Mouse (Mus musculus) limb, embryonic 10.5 days (tissue): ENCODE data around the gene Sh2b3. TPM values are rescaled to one million over a fixed set of nuclear protein-coding genes. Genes with fewer than 3 reads are reported as not detected.
A peak's percentile ranks its signal among the peaks of the same experiment; 100 is the strongest.
"Not testable (repeated sequence)": the region's sequence is repeated elsewhere in the genome, so short reads cannot be mapped to it uniquely, and the experiment has no call there.

Experiments
- DNase-seq: peaks from one replicate; pipeline ENCODE4 v3.0.0-alpha.2; 2017; ENCODE audit warnings: low spot score
- H3K27ac ChIP-seq: fragments of 300-500 bp; sonication (generic); 2 replicates; pipeline ENCODE4 v1.5.1; 2016; ENCODE audit warnings: mild to moderate bottlenecking
- H3K27me3 ChIP-seq: fragments of 300-500 bp; sonication (generic); 2 replicates; pipeline ENCODE4 v1.6.1; 2016; ENCODE audit warnings: low read depth, mild to moderate bottlenecking; ENCODE audit not compliant: poor library complexity, severe bottlenecking
- H3K36me3 ChIP-seq: fragments of 300-500 bp; sonication (generic); 2 replicates; pipeline ENCODE4 v1.6.1; 2016; ENCODE audit warnings: mild to moderate bottlenecking, moderate library complexity
- H3K4me1 ChIP-seq: fragments of 300-500 bp; sonication (generic); 2 replicates; pipeline ENCODE4 v1.6.1; 2016
- H3K4me3 ChIP-seq: fragments of 300-500 bp; sonication (generic); 2 replicates; pipeline ENCODE4 v1.5.1; 2016; ENCODE audit warnings: mild to moderate bottlenecking, moderate library complexity
- H3K9me3 ChIP-seq: fragments of 300-500 bp; sonication (generic); replicated peaks from 2 replicates; pipeline ENCODE4 v1.6.1; 2016; ENCODE audit warnings: mild to moderate bottlenecking
- WGBS: fragments of 180-500 bp; shearing (Covaris S2); methylation state at CpG from one replicate; pipeline ENCODE4 v1.1.7; 2016; 5-methylcytosine and 5-hydroxymethylcytosine counted together
- polyA plus RNA-seq: library from polyadenylated mRNA; unstranded; fragments of >200 nt; fragmentation: Nextera tagmentation; extraction: Ambion mirVana; gene quantifications from 2 replicates; pipeline ENCODE4 v1.2.1, GENCODE M21; 2016

Sh2b3 gene
- polyA plus RNA-seq, 1 experiment from 2014 or later = 10.9 TPM

GRCm38 (mm10) chr5:121856740-121857139 is 19.3 kb upstream of the Sh2b3 start:
- Histone ChIP-seq H3K27ac (no peak overlapping the region), H3K4me3 (no peak overlapping the region), H3K4me1 (0 out of 2 replicates have a peak, but pooled peaks cover under 1% of the 10 kb centered on the region), H3K27me3 (no peaks in the 10 kb centered on the region), H3K9me3 (peaks cover 3% of the 10 kb centered on the region; the same call in 1 of the 2 replicates), H3K36me3 (peaks cover 79% of the 10 kb centered on the region)
- DNase-seq = no peak
- WGBS = 86% methylated on average over 11 of the region's 11 CpGs

GRCm38 (mm10) chr5:121854768-121855167 is 17.3 kb upstream of the Sh2b3 start:
- no peak overlapping the region for H3K4me3 ChIP-seq
- 91% methylated on average over 10 of the region's 10 CpGs for WGBS
- H3K36me3 ChIP-seq = peaks cover 81% of the 10 kb centered on the region
- H3K9me3 ChIP-seq = no peaks in the 10 kb centered on the region
- no peak overlapping the region for H3K27ac ChIP-seq
- DNase-seq = no peak
- peaks cover 20% of the 10 kb centered on the region for H3K4me1 ChIP-seq
- no peaks in the 10 kb centered on the region for H3K27me3 ChIP-seq

- Histone ChIP-seq H3K27ac (no peak overlapping the region), H3K9me3 (no peaks in the 10 kb centered on the region), H3K27me3 (no peaks in the 10 kb centered on the region), H3K36me3 (peaks cover 75% of the 10 kb centered on the region), H3K4me3 (no peak overlapping the region), H3K4me1 (peaks cover 26% of the 10 kb centered on the region)
- no peak for DNase-seq
- WGBS = 93% methylated on average over 9 of the region's 9 CpGs
Measured at GRCm38 (mm10) chr5:121853368-121854051, 16.1 kb upstream of the Sh2b3 start.

- Histone ChIP-seq H3K9me3 (no peaks in the 10 kb centered on the region), H3K4me3 (peak overlapping the region; percentile 77), H3K27ac (peak overlapping the region; percentile 97), H3K27me3 (peaks cover 14% of the 10 kb centered on the region), H3K36me3 (peaks cover 44% of the 10 kb centered on the region), H3K4me1 (peaks cover 41% of the 10 kb centered on the region)
- 44% methylated on average over 20 of the region's 20 CpGs for whole genome bisulfite sequencing
- no peak for DNase-seq
Measured at GRCm38 (mm10) chr5:121849478-121850349, 12.3 kb upstream of the Sh2b3 start.

- DNase-seq = peak; percentile 97
- H3K4me3 ChIP-seq = peak within 1 kb of the TSS; percentile 77
- peaks cover 24% of the 10 kb centered on the region for H3K27me3 ChIP-seq
- H3K36me3 ChIP-seq = peaks cover 34% of the 10 kb centered on the region
- under 1% methylated on average over 42 of the region's 42 CpGs for WGBS
- H3K9me3 ChIP-seq = no peaks in the 10 kb centered on the region
- peak within 1 kb of the TSS; percentile 97 for H3K27ac ChIP-seq
- H3K4me1 ChIP-seq = peaks cover 45% of the 10 kb centered on the region
Measured at GRCm38 (mm10) chr5:121848743-121849142, 11.3 kb upstream of the Sh2b3 start, which contains the start of gene Pheta1. Gene Pheta1, plus strand, starts transcription at chr5:121848984.

- peaks cover 52% of the 10 kb centered on the region for H3K4me1 ChIP-seq
- peaks cover 31% of the 10 kb centered on the region for H3K27me3 ChIP-seq
- H3K4me3 ChIP-seq = peak overlapping the region; percentile 77
- peak; percentile 72 for DNase-seq
- under 1% methylated on average over 17 of the region's 17 CpGs for whole genome bisulfite sequencing
- H3K9me3 ChIP-seq = no peaks in the 10 kb centered on the region
- H3K36me3 ChIP-seq = peaks cover 27% of the 10 kb centered on the region
- peak overlapping the region; percentile 97 for H3K27ac ChIP-seq
Measured at GRCm38 (mm10) chr5:121848035-121848519, 10.6 kb upstream of the Sh2b3 start.

- DNase-seq, H3K27ac ChIP-seq, H3K9me3 ChIP-seq, H3K4me3 ChIP-seq: not testable (repeated sequence)
- Histone ChIP-seq H3K36me3 (peaks cover 19% of the 10 kb centered on the region), H3K27me3 (peaks cover 37% of the 10 kb centered on the region), H3K4me1 (peaks cover 60% of the 10 kb centered on the region)
- WGBS = 83% methylated on average over 3 of the region's 3 CpGs
Measured at GRCm38 (mm10) chr5:121847269-121847668, 9.8 kb upstream of the Sh2b3 start.

- H3K9me3 ChIP-seq = no peaks in the 10 kb centered on the region
- no peak for DNase-seq
- H3K36me3 ChIP-seq = peaks cover 10% of the 10 kb centered on the region
- H3K27ac ChIP-seq = no peak overlapping the region
- WGBS = 77% methylated on average over 11 of the region's 11 CpGs
- no peak overlapping the region for H3K4me3 ChIP-seq
- H3K4me1 ChIP-seq = peaks cover 60% of the 10 kb centered on the region
- peaks cover 47% of the 10 kb centered on the region for H3K27me3 ChIP-seq
Measured at GRCm38 (mm10) chr5:121846322-121846721, 8.9 kb upstream of the Sh2b3 start.

- no peak overlapping the region; the same call in 1 of the 2 replicates for H3K27ac ChIP-seq
Measured at GRCm38 (mm10) chr5:121845361-121845760, 7.9 kb upstream of the Sh2b3 start.

GRCm38 (mm10) chr5:121843138-121843905 is 5.9 kb upstream of the Sh2b3 start:
- peaks cover 67% of the 10 kb centered on the region for H3K27me3 ChIP-seq
- peak overlapping the region; percentile 60 for H3K4me3 ChIP-seq
- WGBS = 19% methylated on average over 17 of the region's 17 CpGs
- DNase-seq = no peak
- H3K27ac ChIP-seq = no peak overlapping the region
- peaks cover 47% of the 10 kb centered on the region for H3K4me1 ChIP-seq
- no peaks in the 10 kb centered on the region for H3K9me3 ChIP-seq
- no peaks in the 10 kb centered on the region for H3K36me3 ChIP-seq

More at GRCm38 (mm10) chr5:121845361-121845760, 7.9 kb upstream of the Sh2b3 start:
- H3K36me3 ChIP-seq = peaks cover under 1% of the 10 kb centered on the region; the same call in 1 of the 2 replicates
- H3K9me3 ChIP-seq = no peaks in the 10 kb centered on the region
- no peak for DNase-seq
- H3K27me3 ChIP-seq = peaks cover 51% of the 10 kb centered on the region
- H3K4me3 ChIP-seq = no peak overlapping the region
- H3K4me1 ChIP-seq = peaks cover 50% of the 10 kb centered on the region
- 33% methylated on average over 4 of the region's 4 CpGs for WGBS

- Histone ChIP-seq H3K4me3 (peak overlapping the region; percentile 60), H3K27ac (peak overlapping the region; percentile 75), H3K9me3 (no peaks in the 10 kb centered on the region), H3K4me1 (peaks cover 47% of the 10 kb centered on the region), H3K27me3 (peaks cover 73% of the 10 kb centered on the region), H3K36me3 (no peaks in the 10 kb centered on the region)
- DNase-seq = peak; percentile 89
- WGBS = 1% methylated on average over 33 of the region's 33 CpGs
Measured at GRCm38 (mm10) chr5:121842665-121843118, 5.2 kb upstream of the Sh2b3 start.

GRCm38 (mm10) chr5:121841973-121842372 is 4.5 kb upstream of the Sh2b3 start:
- no peaks in the 10 kb centered on the region for H3K36me3 ChIP-seq
- 42% methylated on average over 10 of the region's 10 CpGs for WGBS
- no peak for DNase-seq
- no peaks in the 10 kb centered on the region for H3K9me3 ChIP-seq
- peaks cover 76% of the 10 kb centered on the region for H3K27me3 ChIP-seq
- H3K4me1 ChIP-seq = peaks cover 54% of the 10 kb centered on the region
- no peak overlapping the region for H3K4me3 ChIP-seq
- H3K27ac ChIP-seq = no peak overlapping the region
